Comparison of ENCODE assay signal across 8 mouse cellular contexts in genomic region chr2:60961281-60961680, GRCm38 (mm10). TPM values are rescaled to one million over a fixed set of nuclear protein-coding genes. Genes with fewer than 3 reads are reported as not detected.
DNase-seq lines count a peak whose midpoint lies in the region; ATAC-seq lines count a peak whose summit lies in the region.

No protein-coding gene starts in this region.

- peaks cover 57% of the 10 kb centered on the region for H3K27me3 ChIP-seq in forebrain, embryonic 10.5 days (ENCODE audit: poor library complexity, severe bottlenecking)
- H3K27me3 ChIP-seq in forebrain, embryonic 11.5 days (ENCODE audit: control insufficient read depth, insufficient read depth, low read length) = peaks cover 10% of the 10 kb centered on the region; the same call in 1 of the 2 replicates
- H3K27me3 ChIP-seq in forebrain, embryonic 12.5 days = peaks cover 37% of the 10 kb centered on the region
- no peaks in the 10 kb centered on the region for H3K27me3 ChIP-seq in midbrain, embryonic 15.5 days (replicated peaks)

- no peaks in the 10 kb centered on the region for H3K9me3 ChIP-seq in forebrain, embryonic 10.5 days
- H3K9me3 ChIP-seq in forebrain, embryonic 11.5 days (ENCODE audit: control insufficient read depth, low read length) = no peaks in the 10 kb centered on the region
- H3K9me3 ChIP-seq in forebrain, embryonic 12.5 days = no peaks in the 10 kb centered on the region
- no peaks in the 10 kb centered on the region for H3K9me3 ChIP-seq in midbrain, embryonic 15.5 days

- peak overlapping the region; percentile 89; the same call in 1 of the 2 replicates for H3K27ac ChIP-seq in forebrain, embryonic 10.5 days
- no peak overlapping the region for H3K27ac ChIP-seq in forebrain, embryonic 11.5 days (ENCODE audit: low read depth, low read length)
- H3K27ac ChIP-seq in forebrain, embryonic 12.5 days = no peak overlapping the region
- H3K27ac ChIP-seq in midbrain, embryonic 15.5 days = no peak overlapping the region

- H3K4me3 ChIP-seq in forebrain, embryonic 10.5 days = peak overlapping the region; percentile 71
- no peak overlapping the region; the same call in 1 of the 2 replicates for H3K4me3 ChIP-seq in forebrain, embryonic 11.5 days (ENCODE audit: low read depth, low read length)
- H3K4me3 ChIP-seq in forebrain, embryonic 12.5 days (replicated peaks) = peak overlapping the region; percentile 70; the same call in 1 of the 2 replicates
- peak overlapping the region; percentile 75 for H3K4me3 ChIP-seq in midbrain, embryonic 15.5 days

- H3K4me1 ChIP-seq in forebrain, embryonic 10.5 days = peaks cover 26% of the 10 kb centered on the region
- no peaks in the 10 kb centered on the region for H3K4me1 ChIP-seq in forebrain, embryonic 11.5 days (replicated peaks; ENCODE audit: control insufficient read depth, insufficient read depth, low read length)
- peaks cover 13% of the 10 kb centered on the region for H3K4me1 ChIP-seq in forebrain, embryonic 12.5 days
- peaks cover 18% of the 10 kb centered on the region for H3K4me1 ChIP-seq in midbrain, embryonic 15.5 days

- no peak for DNase-seq in forebrain, embryonic 10.5 days (ENCODE audit: extremely low spot score, low spot score)
- DNase-seq in forebrain, embryonic 11.5 days (ENCODE audit: low spot score) = no peak
- DNase-seq in kidney, adult 9 months = peak; percentile 29
- no peak for DNase-seq in layer of hippocampus, postnatal 10 days (ENCODE audit: low spot score in 2 of 2)

- no peak overlapping the region; the same call in 1 of the 2 replicates for H3K9ac ChIP-seq in forebrain, embryonic 11.5 days (ENCODE audit: low read length)
- H3K9ac ChIP-seq in forebrain, embryonic 12.5 days = no peak overlapping the region
- no peak overlapping the region; the same call in 1 of the 2 replicates for H3K9ac ChIP-seq in midbrain, embryonic 15.5 days

- no peak for ATAC-seq in forebrain, embryonic 11.5 days (replicated peaks; ENCODE audit: low FRiP score)
- no peak for ATAC-seq in forebrain, embryonic 12.5 days (ENCODE audit: low FRiP score)
- no peak for ATAC-seq in midbrain, embryonic 15.5 days (replicated peaks)
- no peak for ATAC-seq in cerebellum, adult (ENCODE audit: insufficient number of reproducible peaks, low FRiP score, low TSS enrichment)
- ATAC-seq in frontal cortex, adult (ENCODE audit: low TSS enrichment) = no peak

- WGBS in forebrain, embryonic 10.5 days = 45% methylated on average over 5 of the region's 5 CpGs
- 38% methylated on average over 5 of the region's 5 CpGs for WGBS in forebrain, embryonic 11.5 days
- WGBS in forebrain, embryonic 12.5 days = 49% methylated on average over 5 of the region's 5 CpGs
- 50% methylated on average over 5 of the region's 5 CpGs for WGBS in midbrain, embryonic 15.5 days

- no peaks in the 10 kb centered on the region for H3K36me3 ChIP-seq in forebrain, embryonic 10.5 days (replicated peaks)
- no peaks in the 10 kb centered on the region for H3K36me3 ChIP-seq in forebrain, embryonic 11.5 days (ENCODE audit: control insufficient read depth, insufficient read depth, low read length)
- H3K36me3 ChIP-seq in forebrain, embryonic 12.5 days (replicated peaks) = no peaks in the 10 kb centered on the region
- no peaks in the 10 kb centered on the region for H3K36me3 ChIP-seq in midbrain, embryonic 15.5 days (replicated peaks)

- no peak overlapping the region; the same call in 1 of the 2 replicates for H3K4me2 ChIP-seq in forebrain, embryonic 11.5 days (ENCODE audit: low read depth, low read length, severe bottlenecking)
- peak overlapping the region; percentile 99; the same call in 1 of the 2 replicates for H3K4me2 ChIP-seq in forebrain, embryonic 12.5 days
- peak overlapping the region; percentile 88 for H3K4me2 ChIP-seq in midbrain, embryonic 15.5 days

RNA-seq across cellular contexts. Expression of gene Rbms1, which starts 1.7 kb away (rescaled TPM):
- 44.4 and 49.4 TPM in 2 replicates for polyA plus RNA-seq in forebrain, embryonic 10.5 days (2016; fragmentation: Nextera tagmentation; extraction: Ambion mirVana)
- 37.8 and 39.5 TPM in 2 replicates for polyA plus RNA-seq in forebrain, embryonic 11.5 days (2014; fragmentation: Nextera tagmentation; extraction: Ambion mirVana)
- polyA plus RNA-seq in forebrain, embryonic 12.5 days (2016; fragmentation: Nextera tagmentation; extraction: Ambion mirVana) = 24.6 and 31.9 TPM in 2 replicates
- polyA plus RNA-seq in midbrain, embryonic 15.5 days (2015; fragmentation: Nextera tagmentation; extraction: Ambion mirVana) = 50.5 and 50.9 TPM in 2 replicates
- 10 to 100 TPM; 20.5 to 21.2 TPM for total RNA-seq in layer of hippocampus, postnatal 10 days (2021)
